Mouse (Mus musculus) cortical plate, adult 2 months (tissue): ENCODE measurements around the gene Ccr1l1. TPM values are rescaled to one million over a fixed set of nuclear protein-coding genes. Genes with fewer than 3 reads are reported as not detected.

Experiments
- H3K27ac ChIP-seq: fragments of 200-500 bp; 2 replicates; pipeline ENCODE4 v1.5.1; 2012; ENCODE audit warnings: low read length, control low read depth, inconsistent platforms; ENCODE audit not compliant: insufficient read depth
- H3K4me1 ChIP-seq: fragments of 200-500 bp; 2 replicates; pipeline ENCODE4 v1.6.1; 2011; ENCODE audit warnings: low read length; ENCODE audit not compliant: control insufficient read depth, insufficient read depth
- H3K4me3 ChIP-seq: fragments of 200-500 bp; 2 replicates; pipeline ENCODE4 v1.5.1; 2011; ENCODE audit warnings: mild to moderate bottlenecking, low read length, control low read depth; ENCODE audit not compliant: insufficient read depth
- CTCF ChIP-seq: fragments of 200-500 bp; IDR thresholded peaks from 2 replicates; pipeline ENCODE4 v1.5.1; 2011; ENCODE audit warnings: mild to moderate bottlenecking, control low read depth, low read length; ENCODE audit not compliant: insufficient read depth; ENCODE audit errors: extremely low read depth
- POLR2A ChIP-seq: fragments of 200-500 bp; IDR thresholded peaks from 2 replicates; pipeline ENCODE4 v1.6.1; 2011; ENCODE audit warnings: mild to moderate bottlenecking, low read length, control low read depth; ENCODE audit not compliant: insufficient read depth; ENCODE audit errors: extremely low read depth
- polyA plus RNA-seq: library from polyadenylated mRNA; depleted of rRNA; stranded (reverse); fragments of >200 nt; gene quantifications from 2 replicates; pipeline ENCODE4 v1.2.3, GENCODE M21; 2012; rRNA removed

The Ccr1l1 gene
- polyA plus RNA-seq, 1 experiment, result 0.10 TPM

- Histone ChIP-seq H3K27ac (peak overlapping the region; percentile 75; the same call in 1 of the 2 replicates), H3K4me1 (peaks cover 2% of the 10 kb centered on the region; the same call in 1 of the 2 replicates), H3K4me3 (no peak overlapping the region)
- no peak for TF ChIP-seq CTCF
- TF ChIP-seq POLR2A, result no peak
Measured at GRCm38 (mm10) chr9:123930476-123930875, 47.7 kb downstream of the Ccr1l1 start.

DNA sequence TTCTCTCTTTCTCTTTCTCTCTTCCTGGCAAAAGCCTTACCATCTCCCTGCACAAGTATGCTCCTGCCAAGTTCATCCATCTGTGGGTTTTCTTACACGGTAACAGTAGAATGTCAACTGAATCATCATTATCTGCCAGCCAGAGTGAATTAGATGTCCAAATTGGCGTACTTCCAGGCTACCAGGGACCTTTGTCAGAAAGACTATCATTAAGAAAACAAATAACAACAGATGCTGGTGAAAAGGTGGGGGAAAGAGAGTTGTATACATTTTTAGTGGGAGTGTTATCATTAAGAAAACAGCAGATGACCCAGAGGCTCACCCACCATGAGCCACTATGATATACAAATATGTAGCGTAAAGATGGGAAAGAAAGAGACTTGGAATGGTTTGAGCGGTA is 48.3 kb downstream of the Ccr1l1 start:
- no peak for TF ChIP-seq POLR2A
- no peak for TF ChIP-seq CTCF
- peaks cover 2% of the 10 kb centered on the region; the same call in 1 of the 2 replicates for H3K4me1 ChIP-seq
- 0 out of 2 replicates have a peak overlapping the region, but pooled peaks have one; percentile 75 for H3K27ac ChIP-seq
- no peak overlapping the region for H3K4me3 ChIP-seq

DNA sequence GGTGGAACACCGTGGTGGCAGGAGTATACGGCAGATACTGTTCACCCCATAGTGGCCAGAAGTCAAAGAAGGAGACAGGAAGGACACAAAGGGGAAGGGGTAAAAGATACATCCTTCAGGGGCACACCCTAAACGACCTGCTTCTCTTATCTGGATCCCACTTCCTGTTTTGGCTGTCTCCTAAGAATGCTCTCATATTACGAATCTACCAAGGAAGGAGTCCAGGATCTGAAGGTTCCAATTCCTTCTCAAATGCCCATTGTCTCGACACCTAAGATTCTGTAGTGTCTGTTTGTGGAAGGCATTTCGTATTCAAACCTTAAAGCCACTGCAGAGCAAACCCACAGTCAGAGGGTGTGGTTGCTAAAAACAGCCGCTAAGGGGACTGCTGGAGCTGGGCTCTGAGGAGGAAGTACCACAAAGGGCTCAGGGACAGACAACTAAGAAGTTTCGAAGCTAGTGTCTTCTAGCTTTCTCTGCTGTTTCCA is 49.4 kb downstream of the Ccr1l1 start:
- TF ChIP-seq CTCF, result no peak
- TF ChIP-seq POLR2A, result no peak

GRCm38 (mm10) chr9:123928118-123928758 is 50.0 kb downstream of the Ccr1l1 start:
- TF ChIP-seq CTCF (no peak), POLR2A (no peak)

More for the DNA sequence above, 49.4 kb downstream of the Ccr1l1 start:
- no peak overlapping the region for H3K27ac ChIP-seq
- H3K4me3 ChIP-seq, result no peak overlapping the region
- peaks cover 2% of the 10 kb centered on the region; the same call in 1 of the 2 replicates for H3K4me1 ChIP-seq

DNA sequence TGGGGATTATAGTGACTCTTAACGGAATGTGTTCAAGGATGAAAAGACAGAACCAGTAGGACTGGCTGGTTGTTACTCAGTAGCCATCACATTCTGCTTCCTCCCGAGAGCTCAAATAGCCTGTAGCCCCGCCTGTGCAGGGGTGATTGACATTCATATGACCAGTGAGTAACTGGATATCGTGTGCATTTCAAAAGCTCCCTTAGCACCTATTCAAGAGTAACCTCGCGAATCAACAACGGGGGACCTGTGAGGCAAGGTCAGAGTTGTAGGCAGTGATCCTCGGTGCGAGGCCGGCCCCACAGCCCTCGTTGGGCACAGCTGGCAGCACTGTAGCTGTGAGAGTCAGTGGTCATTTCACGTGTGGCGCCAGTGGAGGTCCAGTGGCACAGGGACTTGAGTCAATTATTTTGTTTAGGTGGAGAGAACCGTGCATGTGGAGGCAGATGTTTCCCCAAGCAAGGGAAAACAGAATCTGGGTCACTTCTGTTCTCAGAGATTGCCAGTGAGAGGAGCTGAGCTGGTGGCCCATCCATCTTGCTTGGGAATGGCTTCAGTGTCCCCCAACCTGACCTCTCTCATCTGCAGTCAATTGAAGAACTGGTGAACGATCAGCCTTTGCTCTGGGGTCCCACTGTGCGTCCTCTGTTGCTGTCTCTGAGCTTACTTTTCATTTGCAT is 50.8 kb downstream of the Ccr1l1 start:
- no peak overlapping the region for H3K27ac ChIP-seq
- TF ChIP-seq POLR2A, result no peak
- no peak for TF ChIP-seq CTCF
- no peak overlapping the region for H3K4me3 ChIP-seq
- peaks cover 2% of the 10 kb centered on the region; the same call in 1 of the 2 replicates for H3K4me1 ChIP-seq

More at GRCm38 (mm10) chr9:123928118-123928758, 50.0 kb downstream of the Ccr1l1 start:
- Histone ChIP-seq H3K4me1 (peaks cover 2% of the 10 kb centered on the region; the same call in 1 of the 2 replicates), H3K27ac (0 out of 2 replicates have a peak overlapping the region, but pooled peaks have one; percentile 46), H3K4me3 (no peak overlapping the region)

Other genes with a start within 250 kb of the Ccr1l1 start
- not detected in 2 replicates for gene Cxcr6, start 171.9 kb downstream of the Ccr1l1 start, polyA plus RNA-seq
- gene Fyco1, start 126.5 kb downstream of the Ccr1l1 start, polyA plus RNA-seq, result 17.7 and 17.8 TPM in 2 replicates
- gene Xcr1, start 116.4 kb downstream of the Ccr1l1 start, polyA plus RNA-seq, result 0.04 TPM in 1 of 2 replicates, not detected in the other
- gene Ccr1, start 9.7 kb downstream of the Ccr1l1 start, polyA plus RNA-seq, result 0.33 and 0.34 TPM in 2 replicates
- gene Ccr3, start 43.6 kb upstream of the Ccr1l1 start, polyA plus RNA-seq, result 0.06 and 0.13 TPM in 2 replicates
- gene Ccr2, start 123.5 kb upstream of the Ccr1l1 start, polyA plus RNA-seq, result 0.15 and 0.19 TPM in 2 replicates
- gene Ccr5, start 143.1 kb upstream of the Ccr1l1 start, polyA plus RNA-seq, result 4.1 and 5.6 TPM in 2 replicates